In genomic region chr5:136627671-136628292, GRCm38 (mm10) we compare ENCODE assay signal across 9 mouse cellular contexts.
DNase-seq lines count a peak whose midpoint lies in the region; ATAC-seq lines count a peak whose summit lies in the region.
"Had no signal": no experiment of that assay in that cellular context is flagged by ENCODE, and none has a peak within 500 bp of the region (broad histone marks: within the 10 kb centered on the region; RNA-seq: fewer than 3 reads in every experiment).

No protein-coding gene starts in this region.

- 0 out of 2 replicates have a peak, but pooled peaks have one; percentile 16 for ATAC-seq in frontal cortex, adult (ENCODE audit: low TSS enrichment)
- ATAC-seq in megakaryocyte progenitor cell, adult 5-6 weeks (replicated peaks; ENCODE audit: poor library complexity), result no peak
- ATAC-seq: midbrain, embryonic 13.5 days had no signal

- DNase-seq in frontal cortex, postnatal 25 days (ENCODE audit: low spot score in 2 of 2), result no peak
- DNase-seq in ovary, postnatal 36 days (ENCODE audit: low spot score), result peak; percentile 16
- DNase-seq in ovary, postnatal 14 days (ENCODE audit: low spot score), result no peak
- peak; percentile 22 for DNase-seq in gastrocnemius, postnatal 14 days
- DNase-seq in thymus, postnatal 36 days, result peak; percentile 49 to 67
- DNase-seq in urinary bladder, postnatal 25 days (ENCODE audit: low spot score), result no peak

- intact Hi-C loops in gastrocnemius, postnatal 14 days (cut with DNase I; ENCODE audit: low total_unique reads), result loop anchor here (10.0 kb wide), 1 partner anchor 77 kb away; no protein-coding TSS in a partner anchor

Comparison
In these comparisons a context has a peak if more than half of its experiments do, and no peak if none do; other contexts are left out.
1. DNase-seq: peak in ovary, postnatal 36 days (single experiment), gastrocnemius, postnatal 14 days (single experiment) and thymus, postnatal 36 days (2 of 2); none in frontal cortex, postnatal 25 days (0 of 2), ovary, postnatal 14 days (single experiment) and urinary bladder, postnatal 25 days (single experiment).